In the genomic region with DNA sequence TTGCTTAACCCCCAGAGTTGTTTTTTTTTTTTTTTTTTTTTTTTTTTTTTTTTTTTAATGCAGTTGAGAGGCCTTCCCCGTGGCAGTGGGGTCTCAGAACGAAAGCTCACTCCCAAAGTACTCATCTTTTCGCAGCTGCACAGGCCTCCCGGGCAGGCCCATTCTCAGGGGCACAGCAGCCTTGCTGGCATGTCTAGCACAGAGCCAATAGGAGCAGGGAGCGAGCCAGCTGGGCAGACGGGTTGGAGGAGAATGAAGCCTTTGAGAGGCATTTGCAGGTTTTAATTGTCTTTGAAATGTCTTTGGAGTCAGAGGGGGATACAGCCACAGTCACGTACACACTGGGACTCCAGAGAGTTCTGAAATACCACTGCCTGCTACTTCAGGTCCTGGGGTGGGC, we compare ENCODE assay signal across 15 mouse cellular contexts.
DNase-seq lines count a peak whose midpoint lies in the region; ATAC-seq and TF ChIP-seq lines count a peak whose summit lies in the region.
"Had no signal": no experiment of that assay in that cellular context is flagged by ENCODE, and none has a peak within 500 bp of the region (broad histone marks: within the 10 kb centered on the region; RNA-seq: fewer than 3 reads in every experiment).

No protein-coding gene starts in this region.

- peak in 1 of 2 experiments; percentile 22 for DNase-seq in layer of hippocampus, adult 2 months (ENCODE audit: low spot score in 2 of 2)
- no peak for DNase-seq in layer of hippocampus, adult 8-10 months (ENCODE audit: low spot score in 2 of 2)
- DNase-seq in right cerebral cortex, postnatal 10 days (ENCODE audit: low spot score in 2 of 2) = peak; percentile 45 to 59
- DNase-seq in right cerebral cortex, adult 18-20 months = no peak
- no peak for DNase-seq in forebrain, embryonic 10.5 days (ENCODE audit: extremely low spot score, low spot score)
- DNase-seq in kidney, adult 18-20 months = no peak
- DNase-seq: adrenal gland, postnatal 36 days; cerebellum, adult 2 months; liver, embryonic 13.5 days had no signal

- H3K4me1 ChIP-seq in forebrain, embryonic 10.5 days = peaks cover 5% of the 10 kb centered on the region
- H3K4me1 ChIP-seq in neural tube, embryonic 14.5 days (ENCODE audit: control insufficient read depth, insufficient read depth, low read length) = peaks cover 4% of the 10 kb centered on the region; the same call in 1 of the 2 replicates
- H3K4me1 ChIP-seq: liver, embryonic 13.5 days had no signal

- ATAC-seq in neural tube, embryonic 14.5 days (ENCODE audit: low read depth) = peak; percentile 65; the same call in 1 of the 2 replicates
- ATAC-seq: Patski had no signal

- H3K4me3 ChIP-seq in layer of hippocampus, adult 2 months = no peak overlapping the region
- H3K4me3 ChIP-seq in forebrain, embryonic 10.5 days = no peak overlapping the region
- no peak overlapping the region for H3K4me3 ChIP-seq in neural tube, embryonic 14.5 days (ENCODE audit: low read depth, low read length)
- H3K4me3 ChIP-seq: embryonic facial prominence, embryonic 12.5 days; liver, embryonic 13.5 days; myocyte; stomach, embryonic 15.5 days had no signal

- H3K36me3 ChIP-seq in forebrain, embryonic 10.5 days (replicated peaks) = no peaks in the 10 kb centered on the region
- H3K36me3 ChIP-seq in neural tube, embryonic 14.5 days (ENCODE audit: control insufficient read depth, insufficient read depth, low read length) = no peaks in the 10 kb centered on the region
- H3K36me3 ChIP-seq: embryonic facial prominence, embryonic 12.5 days; liver, embryonic 13.5 days; stomach, embryonic 15.5 days had no signal

- H3K9ac ChIP-seq in neural tube, embryonic 14.5 days (replicated peaks; ENCODE audit: low read depth, low read length) = no peak overlapping the region
- H3K9ac ChIP-seq: embryonic facial prominence, embryonic 12.5 days; liver, embryonic 13.5 days; stomach, embryonic 15.5 days had no signal

- no peaks in the 10 kb centered on the region for H3K9me3 ChIP-seq in forebrain, embryonic 10.5 days
- H3K9me3 ChIP-seq in neural tube, embryonic 14.5 days (ENCODE audit: control insufficient read depth, low read length) = no peaks in the 10 kb centered on the region
- H3K9me3 ChIP-seq: embryonic facial prominence, embryonic 12.5 days; liver, embryonic 13.5 days; stomach, embryonic 15.5 days had no signal

- WGBS in forebrain, embryonic 10.5 days = 37% methylated on average over 7 of the region's 7 CpGs
- WGBS in neural tube, embryonic 14.5 days = 12% methylated on average over 7 of the region's 7 CpGs

- no peak overlapping the region for H3K4me2 ChIP-seq in neural tube, embryonic 14.5 days (ENCODE audit: low read depth, low read length)
- H3K4me2 ChIP-seq: embryonic facial prominence, embryonic 12.5 days; heart, embryonic 11.5 days; liver, embryonic 13.5 days; stomach, embryonic 15.5 days had no signal

- peak overlapping the region; percentile 18; the same call in 1 of the 2 replicates for H3K27ac ChIP-seq in layer of hippocampus, adult 2 months
- H3K27ac ChIP-seq in forebrain, embryonic 10.5 days = peak overlapping the region; percentile 48
- H3K27ac ChIP-seq in neural tube, embryonic 14.5 days (ENCODE audit: low read depth, low read length) = 0 out of 2 replicates have a peak overlapping the region, but pooled peaks have one; percentile 18
- H3K27ac ChIP-seq: embryonic facial prominence, embryonic 12.5 days; liver, embryonic 13.5 days; stomach, embryonic 15.5 days had no signal

- H3K27me3 ChIP-seq in forebrain, embryonic 10.5 days (ENCODE audit: poor library complexity, severe bottlenecking) = no peaks in the 10 kb centered on the region
- H3K27me3 ChIP-seq in neural tube, embryonic 14.5 days (ENCODE audit: control insufficient read depth, insufficient read depth, low read length) = no peaks in the 10 kb centered on the region
- H3K27me3 ChIP-seq: embryonic facial prominence, embryonic 12.5 days; liver, embryonic 13.5 days; Patski; stomach, embryonic 15.5 days had no signal

- TF ChIP-seq CTCF in layer of hippocampus, adult 2 months (conservative IDR thresholded peaks at IDR 0.05) = no peak

Comparison
In these comparisons a context has a peak if more than half of its experiments do, and no peak if none do; other contexts are left out.
1. DNase-seq: peak in right cerebral cortex, postnatal 10 days (2 of 2); none in layer of hippocampus, adult 8-10 months (0 of 2), right cerebral cortex, adult 18-20 months (single experiment), forebrain, embryonic 10.5 days (single experiment) and kidney, adult 18-20 months (single experiment).
2. Peak in every context shown above with its lines, with median percentiles within 50 percentile points of each other: H3K27ac ChIP-seq.